In genomic region chr7:19164978-19165377, GRCm38 (mm10) we compare ENCODE assay signal across 8 mouse cellular contexts. TPM values are rescaled to one million over a fixed set of nuclear protein-coding genes. Genes with fewer than 3 reads are reported as not detected.
DNase-seq lines count a peak whose midpoint lies in the region; ATAC-seq lines count a peak whose summit lies in the region.

No protein-coding gene starts in this region.

- 2% methylated on average over 13 of the region's 13 CpGs for WGBS in kidney, embryonic 14.5 days
- WGBS in midbrain, embryonic 14.5 days = 7% methylated on average over 13 of the region's 13 CpGs

- no peaks in the 10 kb centered on the region; the same call in 1 of the 2 replicates for H3K27me3 ChIP-seq in kidney, embryonic 14.5 days (ENCODE audit: control insufficient read depth, insufficient read depth, low read length)
- H3K27me3 ChIP-seq in midbrain, embryonic 14.5 days (ENCODE audit: control insufficient read depth, insufficient read depth, low read length) = peaks cover 8% of the 10 kb centered on the region

- no peak for DNase-seq in kidney, postnatal 14 days
- peak; percentile 67 for DNase-seq in c-Kit-positive CD71-positive TER-119-negative erythroid progenitor cells, embryonic 14.5 days (ENCODE audit: low read depth)
- DNase-seq in induced T-regulatory cell, adult 2 months (ENCODE audit: low read depth) = peak; percentile 81
- DNase-seq in midbrain, embryonic 14.5 days = no peak
- DNase-seq in right cerebral cortex, adult 18-20 months = no peak
- DNase-seq in frontal cortex, postnatal 10 days (ENCODE audit: low spot score in 2 of 2) = no peak
- no peak for DNase-seq in frontal cortex, postnatal 36 days (ENCODE audit: low spot score in 2 of 2)

- H3K36me3 ChIP-seq in kidney, embryonic 14.5 days (ENCODE audit: control insufficient read depth, insufficient read depth, low read length) = no peaks in the 10 kb centered on the region
- H3K36me3 ChIP-seq in midbrain, embryonic 14.5 days (ENCODE audit: control insufficient read depth, insufficient read depth, low read length) = no peaks in the 10 kb centered on the region

- H3K4me3 ChIP-seq in kidney, embryonic 14.5 days (ENCODE audit: low read length) = 0 out of 2 replicates have a peak overlapping the region, but pooled peaks have one; percentile 12
- no peak overlapping the region for H3K4me3 ChIP-seq in midbrain, embryonic 14.5 days (replicated peaks; ENCODE audit: low read depth, low read length)

- no peak overlapping the region for H3K27ac ChIP-seq in kidney, embryonic 14.5 days (ENCODE audit: low read depth, low read length)
- no peak overlapping the region for H3K27ac ChIP-seq in midbrain, embryonic 14.5 days (replicated peaks; ENCODE audit: low read depth, low read length)

- H3K4me2 ChIP-seq in kidney, embryonic 14.5 days (replicated peaks; ENCODE audit: low read depth, low read length) = peak overlapping the region; percentile 31; the same call in 1 of the 2 replicates
- peak overlapping the region; percentile 29 for H3K4me2 ChIP-seq in midbrain, embryonic 14.5 days (ENCODE audit: low read length)

- H3K4me1 ChIP-seq in kidney, embryonic 14.5 days (ENCODE audit: control insufficient read depth, insufficient read depth, low read length) = peaks cover 23% of the 10 kb centered on the region; the same call in 1 of the 2 replicates
- peaks cover 18% of the 10 kb centered on the region for H3K4me1 ChIP-seq in midbrain, embryonic 14.5 days (ENCODE audit: control insufficient read depth, insufficient read depth, low read length)

- ATAC-seq in kidney, embryonic 14.5 days (ENCODE audit: low FRiP score, low TSS enrichment) = no peak; the same call in 1 of the 2 replicates
- ATAC-seq in midbrain, embryonic 14.5 days (ENCODE audit: low FRiP score, low TSS enrichment) = no peak

- no peak overlapping the region for H3K9ac ChIP-seq in kidney, embryonic 14.5 days (ENCODE audit: low read depth, low read length)
- H3K9ac ChIP-seq in midbrain, embryonic 14.5 days (replicated peaks; ENCODE audit: low read length) = no peak overlapping the region

- no peaks in the 10 kb centered on the region for H3K9me3 ChIP-seq in kidney, embryonic 14.5 days (ENCODE audit: control insufficient read depth, low read length)
- H3K9me3 ChIP-seq in midbrain, embryonic 14.5 days (ENCODE audit: control insufficient read depth, low read length) = no peaks in the 10 kb centered on the region

RNA-seq across cellular contexts. Expression of gene Gipr, which starts 0.9 kb away (rescaled TPM):
- polyA plus RNA-seq in kidney, embryonic 14.5 days (2014; fragmentation: Nextera tagmentation; extraction: Ambion mirVana) = 0.31 and 0.45 TPM in 2 replicates
- 2.6 and 3.1 TPM in 2 replicates for polyA plus RNA-seq in midbrain, embryonic 14.5 days (2014; fragmentation: Nextera tagmentation; extraction: Ambion mirVana)

RNA-seq across cellular contexts. Expression of gene Eml2, which starts 11.2 kb away (rescaled TPM):
- 2.8 and 5.7 TPM in 2 replicates for polyA plus RNA-seq in kidney, embryonic 14.5 days (2014; fragmentation: Nextera tagmentation; extraction: Ambion mirVana)
- polyA plus RNA-seq in midbrain, embryonic 14.5 days (2014; fragmentation: Nextera tagmentation; extraction: Ambion mirVana) = 2.6 and 9.3 TPM in 2 replicates

RNA-seq across cellular contexts. Expression of gene Snrpd2, which starts 15.5 kb away (rescaled TPM):
- 155 and 205 TPM in 2 replicates for polyA plus RNA-seq in kidney, embryonic 14.5 days (2014; fragmentation: Nextera tagmentation; extraction: Ambion mirVana)
- 112 and 130 TPM in 2 replicates for polyA plus RNA-seq in midbrain, embryonic 14.5 days (2014; fragmentation: Nextera tagmentation; extraction: Ambion mirVana)

RNA-seq across cellular contexts. Expression of gene Qpctl, which starts 15.9 kb away (rescaled TPM):
- polyA plus RNA-seq in kidney, embryonic 14.5 days (2014; fragmentation: Nextera tagmentation; extraction: Ambion mirVana) = 8.9 and 12.8 TPM in 2 replicates
- polyA plus RNA-seq in midbrain, embryonic 14.5 days (2014; fragmentation: Nextera tagmentation; extraction: Ambion mirVana) = 18.5 and 20.0 TPM in 2 replicates

RNA-seq across cellular contexts. Expression of gene Fbxo46, which starts 45.3 kb away (rescaled TPM):
- 5.7 and 10.0 TPM in 2 replicates for polyA plus RNA-seq in kidney, embryonic 14.5 days (2014; fragmentation: Nextera tagmentation; extraction: Ambion mirVana)
- 11.3 and 13.8 TPM in 2 replicates for polyA plus RNA-seq in midbrain, embryonic 14.5 days (2014; fragmentation: Nextera tagmentation; extraction: Ambion mirVana)

Comparison
In these comparisons a context has a peak if more than half of its experiments do, and no peak if none do; other contexts are left out.
1. DNase-seq: peak in c-Kit-positive CD71-positive TER-119-negative erythroid progenitor cells, embryonic 14.5 days (single experiment) and induced T-regulatory cell, adult 2 months (single experiment); none in kidney, postnatal 14 days (single experiment), midbrain, embryonic 14.5 days (single experiment), right cerebral cortex, adult 18-20 months (single experiment), frontal cortex, postnatal 10 days (0 of 2) and frontal cortex, postnatal 36 days (0 of 2).